Mouse (Mus musculus): ENCODE results near the gene Dpf1.

Dpf1 gene

DNA sequence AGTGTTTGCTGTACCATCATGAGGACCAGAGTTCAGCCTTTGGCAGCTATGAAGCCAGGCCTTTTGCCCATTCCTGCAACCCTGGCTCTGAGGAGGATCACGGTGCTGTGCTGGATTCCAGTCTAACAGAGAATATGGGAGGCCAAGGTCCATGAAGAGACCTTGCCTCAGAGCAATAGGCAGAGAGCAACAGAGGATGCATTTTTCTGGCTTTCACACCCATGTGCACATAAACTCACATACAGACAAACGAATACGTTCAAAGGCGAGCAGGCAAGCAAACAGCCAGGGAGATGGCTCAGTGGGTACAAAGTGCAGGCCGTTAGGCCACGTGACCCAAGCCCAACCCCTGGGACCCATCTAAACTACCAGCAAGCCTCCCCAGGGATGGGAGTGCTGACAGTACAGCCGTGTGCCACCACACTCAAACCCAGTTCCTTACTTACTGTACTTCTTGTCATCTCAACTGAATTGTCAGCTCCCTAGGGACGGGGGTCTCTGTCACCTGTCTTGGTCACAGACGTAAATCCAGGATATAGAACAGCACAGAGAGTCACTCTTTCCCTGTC, 34.7 kb downstream of the Dpf1 start:
- peak; percentile 55 for DNase-seq (ENCODE audit: extremely low read depth, low read depth)

DNA sequence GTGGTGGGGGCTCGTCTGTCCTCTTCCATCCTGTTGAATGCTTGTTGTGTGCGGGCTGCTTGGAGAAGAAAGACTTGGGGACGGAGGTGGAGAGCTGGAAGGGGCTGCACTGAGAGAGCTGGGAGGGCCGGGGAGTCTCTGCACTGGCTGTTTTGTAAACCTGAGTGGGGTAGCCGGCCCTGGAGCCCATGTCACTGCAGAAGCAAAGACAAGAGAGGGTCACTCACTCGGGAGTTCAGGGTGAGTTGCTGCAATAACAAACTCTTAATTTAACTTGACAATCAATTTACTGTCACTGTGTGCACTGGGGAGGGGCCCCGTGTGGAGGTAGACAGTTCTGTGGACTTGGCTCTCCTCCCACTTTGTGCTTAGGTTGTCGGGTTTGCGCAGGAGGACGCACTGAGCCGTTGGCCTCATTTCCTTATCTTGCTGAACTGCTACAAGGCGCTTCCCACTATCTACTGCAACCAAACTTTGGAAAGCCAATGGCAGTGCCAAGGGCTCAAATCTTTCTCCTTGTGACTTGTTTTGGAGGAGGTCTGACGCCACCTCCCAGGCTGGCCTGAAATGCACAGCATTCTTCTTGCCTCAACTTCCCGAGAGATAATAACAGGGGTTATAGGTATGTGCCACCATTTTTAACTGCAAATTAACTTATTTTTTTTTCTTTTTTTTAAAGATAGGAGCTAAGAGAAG, 35.4 kb downstream of the Dpf1 start:
- peak; percentile 99 for DNase-seq (ENCODE audit: extremely low read depth, low read depth)

DNA sequence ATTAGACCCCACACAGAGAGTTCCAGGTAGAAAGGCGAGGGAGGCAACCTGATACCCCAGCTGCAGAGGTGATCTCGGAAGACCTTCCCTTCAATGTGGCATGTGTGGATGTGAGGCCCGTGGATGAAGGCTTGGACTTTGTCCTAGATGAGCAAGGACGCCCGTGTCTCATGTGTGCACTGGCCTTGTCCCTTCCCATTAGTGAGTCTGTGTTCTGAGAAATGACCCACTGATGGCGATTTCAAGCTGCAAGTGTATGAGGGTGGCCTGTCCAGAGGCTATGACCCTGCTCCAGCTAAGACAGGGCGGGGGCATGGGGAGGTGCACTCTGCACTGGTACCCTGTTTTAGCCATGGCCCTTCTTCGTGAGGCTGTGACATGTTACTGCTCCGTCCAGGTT, 36.5 kb downstream of the Dpf1 start:
- DNase-seq (ENCODE audit: extremely low read depth, low read depth): no peak

DNA sequence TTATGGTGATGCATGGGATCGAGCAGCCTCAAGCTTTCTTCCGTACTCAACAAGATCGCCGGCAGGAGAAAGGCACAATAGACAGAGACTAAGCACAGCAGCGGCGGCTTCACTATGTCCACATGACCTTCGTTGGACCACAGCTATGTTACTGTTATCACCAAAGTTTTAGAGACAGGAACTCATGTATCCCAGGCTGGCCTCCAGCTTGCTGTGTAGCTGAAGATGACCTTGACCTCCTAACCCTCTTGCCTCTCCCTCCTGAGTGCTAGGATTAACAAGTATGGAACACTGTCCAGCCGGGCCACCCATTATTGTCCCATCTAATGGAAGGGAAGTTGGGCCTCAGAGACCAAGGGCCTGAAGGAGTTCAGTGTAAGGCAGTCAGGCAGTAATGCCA, 37.1 kb downstream of the Dpf1 start:
- DNase-seq (ENCODE audit: extremely low read depth, low read depth): no peak

DNA sequence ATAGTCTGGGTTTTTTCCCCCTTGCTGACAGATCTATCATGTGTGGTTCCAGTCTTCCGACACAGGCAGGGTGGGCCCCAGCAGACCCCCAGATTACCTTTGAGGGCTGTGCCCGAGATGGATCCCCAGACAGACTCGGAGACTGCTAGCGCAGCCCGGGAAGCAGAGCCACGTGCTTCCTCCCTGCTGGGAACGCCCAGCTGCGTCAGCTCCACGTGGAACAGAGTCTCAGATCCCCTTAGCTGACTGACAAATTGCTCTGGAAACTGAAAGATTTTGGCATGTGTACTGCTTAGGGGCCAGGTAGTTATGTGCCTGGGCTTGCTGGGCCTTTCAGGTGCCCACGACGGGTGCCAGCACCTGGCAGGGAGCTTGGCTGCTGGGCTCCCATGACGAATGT, 38.0 kb downstream of the Dpf1 start:
- no peak for DNase-seq (ENCODE audit: extremely low read depth, low read depth)

DNA sequence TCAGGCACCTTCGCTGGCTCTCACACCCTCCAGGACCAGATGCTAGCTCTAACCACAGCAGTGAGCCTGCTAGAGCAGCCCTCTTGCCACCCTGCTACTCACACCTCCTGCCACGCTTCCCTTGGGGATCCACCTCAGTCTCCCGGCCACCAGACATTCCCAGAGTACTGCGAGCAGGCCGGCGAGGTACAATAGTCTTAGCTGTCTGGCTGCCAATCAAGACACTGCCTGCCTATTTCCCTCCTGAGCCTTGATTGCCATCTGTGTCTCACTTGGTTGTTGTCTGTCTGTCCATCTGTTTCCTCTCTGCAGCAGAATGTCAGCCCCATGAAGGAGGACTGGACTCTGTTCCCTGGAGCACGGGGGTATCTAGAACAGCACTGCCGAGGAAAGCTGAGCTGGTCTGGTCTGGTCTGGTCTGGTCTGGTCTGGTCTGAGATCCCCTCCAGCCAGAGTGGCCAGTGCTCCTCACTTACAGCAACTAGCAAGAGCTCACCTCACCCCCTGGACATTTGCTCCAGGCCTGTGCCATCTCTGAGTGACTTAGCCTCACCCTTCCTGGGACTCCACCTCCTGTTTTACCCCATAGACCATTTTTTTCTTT, 38.8 kb downstream of the Dpf1 start:
- no peak for DNase-seq (ENCODE audit: extremely low read depth, low read depth)

DNA sequence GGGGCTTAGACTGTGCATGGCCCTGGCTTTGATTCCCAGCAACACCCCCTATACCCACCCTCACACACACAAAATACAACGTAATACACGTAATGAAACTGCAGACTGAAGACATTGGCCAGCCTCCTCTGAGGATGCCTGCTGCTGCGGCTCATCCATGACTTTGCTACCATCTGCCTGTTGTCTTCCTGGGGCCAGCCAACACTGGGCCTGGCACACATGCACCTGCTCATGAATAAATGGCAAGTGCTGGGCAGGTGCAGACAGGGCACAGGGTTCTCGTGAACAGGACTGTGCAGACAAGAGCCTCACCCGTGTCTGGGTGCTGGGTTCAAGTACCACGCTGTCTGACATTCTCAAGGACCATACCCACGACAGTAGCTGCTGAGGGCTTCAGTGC, 40.0 kb downstream of the Dpf1 start:
- DNase-seq (ENCODE audit: extremely low read depth, low read depth): no peak

DNA sequence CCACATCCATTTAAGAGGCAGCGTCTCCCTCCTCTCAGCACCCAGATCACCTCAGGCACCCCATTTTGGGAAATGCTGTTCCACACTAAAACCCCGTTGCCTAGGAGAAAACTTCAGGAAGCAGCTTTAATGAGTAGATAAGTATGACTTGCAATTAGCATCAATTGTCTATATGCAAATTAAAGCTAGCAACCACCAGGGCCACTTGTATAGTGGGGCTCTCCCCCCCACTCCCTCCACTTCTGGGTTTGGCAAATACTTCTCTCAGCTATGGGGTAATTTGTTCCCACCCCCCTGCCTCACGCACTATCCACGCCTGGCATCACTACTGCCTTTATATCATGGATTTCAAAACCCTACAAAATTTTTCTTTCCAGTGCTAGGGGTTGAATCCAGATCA, 41.8 kb downstream of the Dpf1 start:
- DNase-seq (ENCODE audit: extremely low read depth, low read depth): no peak

DNA sequence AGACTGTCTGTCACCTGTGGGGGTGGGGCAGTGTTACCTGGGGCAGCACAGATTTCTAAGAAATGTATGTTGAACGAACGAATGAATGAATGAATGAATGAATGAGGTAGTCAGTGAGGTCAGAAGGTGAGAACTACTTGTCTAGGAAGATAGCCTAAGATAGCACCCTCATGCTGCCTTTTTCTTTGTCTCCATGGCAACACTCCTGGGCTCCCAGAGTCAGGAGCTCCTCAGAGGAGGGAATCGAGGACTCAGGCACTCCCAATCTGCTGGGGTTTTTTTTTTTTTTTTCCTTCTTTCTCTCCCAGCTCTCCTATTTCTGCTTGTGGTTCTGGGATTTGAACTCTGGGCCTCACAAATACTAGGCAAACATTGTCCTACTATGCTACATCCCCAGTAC, 42.5 kb downstream of the Dpf1 start:
- DNase-seq (ENCODE audit: extremely low read depth, low read depth): no peak

DNA sequence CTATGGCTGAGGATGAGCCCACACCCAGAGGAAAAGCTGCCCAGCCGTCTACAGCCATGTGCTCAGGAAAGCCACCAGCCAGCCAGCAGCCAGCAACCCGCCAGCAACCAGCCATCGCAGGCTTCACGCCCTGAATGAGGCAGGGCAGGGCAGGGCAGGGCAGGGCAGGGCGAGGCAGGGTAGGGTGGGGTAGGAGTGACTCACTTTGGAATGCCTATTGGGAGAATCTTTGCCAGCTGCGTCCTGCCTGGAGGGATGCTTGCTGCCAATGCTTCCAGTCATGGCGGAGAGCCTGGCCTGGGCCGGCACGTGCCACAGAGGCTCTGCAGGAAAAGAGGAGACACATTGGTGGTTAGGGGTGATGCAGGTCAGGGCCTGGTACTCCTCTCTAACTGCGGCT, 46.7 kb downstream of the Dpf1 start:
- no peak for DNase-seq (ENCODE audit: extremely low read depth, low read depth)

DNA sequence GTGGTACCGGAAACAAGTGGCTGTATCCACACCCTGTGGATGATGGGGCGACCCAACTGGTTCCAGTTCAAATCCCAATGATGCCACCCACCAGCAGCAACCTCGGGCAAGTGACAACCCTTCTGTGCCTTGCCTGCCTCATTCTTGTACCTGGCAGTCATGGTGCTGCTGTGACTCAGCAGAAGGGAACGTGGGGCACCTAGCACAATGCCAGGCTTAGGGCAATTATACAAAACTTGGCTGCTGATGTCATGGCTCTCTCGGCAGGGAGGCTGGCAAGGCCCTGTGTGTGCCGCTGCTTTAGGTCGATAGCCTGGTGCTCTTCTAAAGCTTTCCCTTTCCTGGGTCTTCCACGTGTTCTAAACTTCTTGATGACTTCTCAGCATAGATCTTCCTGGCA, 48.5 kb downstream of the Dpf1 start:
- DNase-seq (ENCODE audit: extremely low read depth, low read depth): no peak

DNA sequence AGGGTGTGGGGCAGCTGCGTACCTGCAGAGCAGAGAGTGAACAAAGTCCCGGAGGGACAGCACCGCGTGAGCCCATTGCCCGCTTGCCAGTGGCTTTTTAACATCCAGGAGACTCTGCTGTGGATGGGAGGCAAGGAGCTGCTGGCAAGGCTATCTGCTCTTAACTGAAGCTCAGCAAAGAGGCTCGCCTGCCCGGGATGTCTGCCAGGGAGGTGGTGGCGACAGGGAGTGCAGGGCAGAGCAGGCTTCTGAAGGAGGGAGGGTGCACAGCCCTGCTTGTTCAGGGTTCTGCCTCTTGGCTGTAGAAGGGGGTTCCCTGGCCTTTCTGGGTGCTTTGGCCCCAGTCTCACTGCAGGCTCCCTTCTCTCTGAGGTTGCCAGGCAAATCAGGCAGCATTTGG, 50.4 kb downstream of the Dpf1 start:
- no peak for DNase-seq (ENCODE audit: extremely low read depth, low read depth)

DNA sequence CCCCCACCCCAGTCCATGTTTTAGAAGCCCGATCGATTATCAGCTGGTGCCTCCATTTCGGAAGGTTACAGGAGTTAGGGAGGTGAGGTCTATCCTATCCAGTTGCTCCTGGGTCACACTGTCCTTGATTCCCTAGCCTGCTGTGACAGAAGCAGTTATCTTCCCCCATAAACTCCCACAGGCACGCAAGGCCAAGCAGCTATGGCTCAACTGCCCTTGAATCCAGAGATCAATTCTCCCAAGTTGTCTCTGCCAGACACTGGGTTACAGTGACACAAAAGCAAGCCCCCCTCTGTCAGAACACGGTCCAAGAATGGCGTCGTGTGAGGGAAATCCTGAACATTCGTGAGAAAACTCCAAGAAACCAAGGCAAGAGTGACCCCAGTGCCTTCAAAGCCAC, 51.7 kb downstream of the Dpf1 start:
- DNase-seq (ENCODE audit: extremely low read depth, low read depth): no peak

DNA sequence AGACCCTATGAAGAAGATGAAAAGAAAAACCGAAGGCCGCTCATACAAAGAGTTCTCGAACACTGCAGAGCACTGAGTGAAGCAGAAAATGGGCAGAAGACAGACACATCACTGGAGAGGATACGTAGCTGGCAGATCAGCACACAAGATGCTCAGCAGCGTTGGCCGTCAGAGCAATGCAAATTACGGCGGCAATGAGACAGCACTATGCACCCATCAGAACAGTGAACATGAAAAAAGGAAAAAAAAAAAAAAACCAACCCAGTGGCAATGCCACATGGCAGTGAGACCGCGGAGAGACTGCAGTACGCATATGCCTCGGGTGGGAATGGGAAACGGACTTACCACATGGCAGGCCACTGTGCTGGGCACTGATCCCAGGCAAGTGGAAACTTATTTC, 57.7 kb downstream of the Dpf1 start:
- no peak for DNase-seq (ENCODE audit: extremely low read depth, low read depth)

DNA sequence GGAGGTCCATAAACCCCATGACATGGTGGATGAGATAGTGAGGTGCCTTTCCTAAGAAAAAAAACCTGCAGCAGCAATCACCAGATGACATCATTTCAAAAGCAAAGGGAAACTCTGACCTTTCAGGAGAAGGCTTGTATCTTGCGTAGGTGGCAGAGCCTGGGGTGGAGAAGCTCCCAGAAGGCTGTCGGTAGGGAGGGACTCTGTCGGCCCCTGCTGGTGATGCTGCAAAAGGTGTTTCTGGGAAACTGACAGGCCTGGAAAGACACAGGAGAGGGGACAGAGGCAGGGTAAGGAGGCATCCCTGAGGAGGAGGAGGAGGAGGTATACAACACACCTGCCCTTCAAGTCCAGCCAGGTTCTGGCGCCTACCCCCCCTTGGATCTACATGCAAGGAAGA, 60.3 kb downstream of the Dpf1 start:
- no peak for DNase-seq (ENCODE audit: extremely low read depth, low read depth)

DNA sequence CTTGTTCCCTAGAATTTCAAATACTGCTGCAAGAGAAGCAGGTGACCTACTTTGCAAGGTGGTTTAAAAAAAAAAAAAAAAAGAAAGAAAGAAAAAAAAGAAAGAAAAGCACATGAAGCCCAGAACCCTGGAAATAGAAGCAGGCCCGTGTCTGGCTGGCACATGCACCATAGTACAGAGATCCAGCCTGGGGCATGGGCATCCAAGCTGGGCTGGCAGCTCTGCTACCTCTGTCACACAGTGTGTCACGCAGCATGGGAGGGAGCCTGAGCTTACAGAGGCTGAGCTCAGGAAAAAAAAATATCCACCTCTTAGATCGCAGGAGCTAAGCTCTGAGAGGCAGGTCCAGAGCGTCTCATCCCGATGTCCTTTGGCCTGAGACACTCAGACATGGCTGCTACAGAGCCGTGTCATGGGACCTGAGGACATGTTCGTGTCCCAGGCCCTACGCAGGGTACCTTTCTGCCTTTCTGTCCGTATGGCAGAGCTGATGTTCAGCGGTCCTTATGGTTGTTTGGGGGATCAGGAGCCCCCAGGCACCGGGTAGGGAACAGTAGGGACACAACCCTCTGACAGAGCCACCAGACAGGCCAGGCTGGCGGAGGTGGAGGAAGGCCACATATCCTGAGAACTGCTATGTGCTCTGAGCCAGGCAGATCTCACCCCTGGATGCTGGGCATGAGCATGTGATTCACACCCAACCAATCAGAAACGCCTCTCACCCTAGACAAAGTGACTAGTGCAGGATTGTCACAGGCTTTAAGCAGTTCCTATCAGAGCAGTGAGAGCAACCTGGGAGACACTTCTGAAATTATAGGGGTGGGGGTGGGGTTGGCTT, 63.6 kb downstream of the Dpf1 start:
- DNase-seq (ENCODE audit: extremely low read depth, low read depth): no peak

Data from MEL-GATA-1-ER (cell line).